Mouse (Mus musculus) layer of hippocampus, postnatal 25 days (tissue): Measurements from ENCODE around the gene BC030870. TPM values are rescaled to one million over a fixed set of nuclear protein-coding genes. Genes with fewer than 3 reads are reported as not detected.

ENCODE experiments used
- DNase-seq, 2 experiments: peaks; one replicate each; pipeline ENCODE4 v3.0.0; 2022; ENCODE audit warnings: mixed read lengths in 2 of 2, low spot score in 1 of 2; ENCODE audit errors: extremely low spot score in 1 of 2
- microRNA-seq, 2 experiments: library from miRNA; unstranded; fragments of <30 nt; microRNA quantifications; one replicate each; pipeline ENCODE4 v1.2.0; 2021
- total RNA-seq, 2 experiments: library from RNA; stranded (reverse); gene quantifications; 2 replicates each; pipeline ENCODE4 v1.2.3; 2021

BC030870 gene
- total RNA-seq, 2 experiments from 2014 or later = not detected

DNA sequence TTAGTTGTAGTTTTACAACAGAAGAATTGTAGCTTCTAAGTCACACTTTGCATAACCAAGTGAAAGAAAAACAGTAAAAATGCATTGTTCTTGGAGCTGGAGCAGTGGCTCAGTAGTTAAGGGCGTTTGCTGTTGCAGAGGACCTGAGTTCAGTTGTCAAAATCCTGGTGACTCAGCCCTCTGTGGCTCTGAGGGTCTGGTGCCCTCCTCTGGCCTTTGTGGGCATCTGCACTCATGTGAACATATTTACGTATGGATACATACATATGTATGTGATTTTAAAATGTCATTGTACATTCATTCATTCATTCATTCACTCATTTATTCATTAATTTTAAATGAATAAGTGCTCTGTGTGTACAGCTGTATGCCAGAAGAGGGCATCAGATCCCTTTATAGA lies 43.7 kb downstream of the BC030870 start:
- DNase-seq = no peak

DNA sequence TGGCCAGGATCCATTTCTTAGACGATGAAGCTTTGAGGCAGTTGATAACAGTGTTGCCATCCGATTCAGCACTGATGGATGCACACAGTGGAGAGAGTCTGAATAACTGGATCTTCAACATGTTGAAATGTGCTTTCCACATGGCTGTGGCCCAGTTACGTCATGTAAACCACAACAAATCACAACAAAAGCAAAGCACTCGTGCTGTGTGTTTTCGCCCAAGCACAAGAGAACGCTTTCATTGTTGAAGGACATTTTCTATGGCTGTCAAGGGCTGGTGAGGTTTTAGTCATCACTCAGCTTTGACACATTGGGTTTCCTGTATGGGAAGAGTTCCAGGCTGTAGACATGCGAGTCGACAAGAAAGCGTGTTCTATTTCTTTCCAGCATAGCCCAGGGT lies 48.6 kb downstream of the BC030870 start:
- no peak for DNase-seq

DNA sequence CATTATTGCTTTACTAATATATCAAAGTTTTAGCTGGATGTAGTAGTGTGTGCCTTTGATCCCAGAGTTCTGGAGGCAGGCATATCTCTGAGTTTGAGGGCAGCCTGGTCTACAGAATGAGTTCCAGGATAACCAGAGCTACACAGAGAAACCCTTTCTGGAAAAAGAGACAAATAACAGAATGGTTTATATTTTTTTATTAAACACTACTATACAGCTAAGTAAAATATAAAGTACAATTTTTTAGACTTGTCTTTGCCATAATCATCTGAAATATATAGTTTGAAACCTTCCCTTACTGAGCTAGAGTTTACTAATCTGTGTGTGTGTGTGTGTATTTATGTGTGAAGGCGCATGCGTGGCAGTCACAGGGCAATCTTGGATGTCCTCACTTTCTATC lies 54.6 kb downstream of the BC030870 start, which contains the start of gene Gm10663:
Gene Gm10663, plus strand, starts transcription at position 301 of the 400 bp plus-strand sequence.
- no peak for DNase-seq

DNA sequence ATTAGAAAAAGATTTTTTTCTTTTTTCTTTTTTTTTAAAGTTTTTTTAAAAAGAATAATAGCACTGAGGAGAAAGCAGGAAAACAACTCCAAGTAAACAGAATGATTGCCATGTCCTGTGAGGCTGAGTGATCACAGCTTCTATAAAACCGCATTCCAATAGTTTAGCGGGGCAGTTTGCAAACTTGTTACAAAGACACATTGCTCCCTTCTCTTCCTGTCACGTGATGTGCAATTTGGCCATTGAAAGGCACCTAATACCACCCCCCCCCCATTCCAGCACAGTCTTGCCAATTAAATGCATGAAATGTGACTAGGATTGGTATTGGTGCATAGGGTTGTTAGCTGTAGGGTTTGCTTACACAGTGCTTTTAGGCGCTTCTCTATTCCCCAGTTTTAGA lies 58.4 kb downstream of the BC030870 start:
- no peak for DNase-seq

DNA sequence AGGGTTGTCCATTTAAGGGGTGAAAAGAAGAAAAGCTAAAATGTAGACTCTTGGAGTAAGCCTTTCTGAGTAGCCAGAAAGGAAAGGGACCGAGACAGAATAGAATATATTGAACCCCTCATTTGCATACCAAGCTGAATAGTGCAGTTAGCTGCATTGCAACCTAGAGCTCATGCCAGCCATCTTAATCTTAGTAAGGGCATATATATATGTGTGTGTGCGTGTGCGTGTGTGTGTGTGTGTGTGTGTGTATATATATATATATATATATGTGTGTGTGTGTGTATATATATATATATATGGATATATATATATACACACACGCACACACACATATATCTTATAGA lies 60.9 kb downstream of the BC030870 start:
- no peak for DNase-seq

DNA sequence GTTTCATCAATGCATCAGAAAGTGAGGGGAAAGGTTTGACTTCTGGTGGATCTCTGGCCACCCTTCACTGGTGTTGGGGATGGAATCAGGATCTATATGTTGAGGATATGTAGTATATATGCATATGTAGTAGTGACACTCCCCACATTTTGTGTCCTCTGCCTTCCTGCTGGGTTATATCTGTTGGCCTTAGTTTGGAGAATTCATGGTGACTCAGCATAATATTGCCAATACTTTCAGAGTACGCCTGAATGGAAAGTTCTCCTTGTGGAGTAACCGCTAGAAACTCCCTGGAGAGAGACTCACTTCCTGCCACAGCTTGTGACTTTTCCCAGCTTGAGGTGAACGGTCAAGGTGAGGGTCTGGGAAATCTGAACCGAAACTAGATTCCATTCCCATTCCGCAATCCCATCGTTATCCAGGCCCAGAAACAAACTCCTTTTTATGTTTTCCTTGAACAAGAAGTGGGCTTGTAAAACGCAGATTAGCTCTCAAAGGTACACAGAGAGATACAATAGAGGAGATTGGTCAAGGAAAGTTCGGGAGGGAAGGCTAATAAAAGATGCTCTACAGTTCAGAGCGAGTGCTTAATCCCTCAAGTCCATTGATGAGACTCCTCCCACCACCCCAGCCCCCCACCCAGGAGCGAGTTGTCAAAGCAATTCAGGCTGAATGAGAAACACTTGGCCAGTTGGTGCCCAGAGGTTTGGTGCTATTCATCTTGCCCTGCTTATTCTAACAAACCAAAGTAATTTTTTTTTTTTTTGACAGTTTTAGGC lies 61.5 kb downstream of the BC030870 start:
- no peak for DNase-seq

DNA sequence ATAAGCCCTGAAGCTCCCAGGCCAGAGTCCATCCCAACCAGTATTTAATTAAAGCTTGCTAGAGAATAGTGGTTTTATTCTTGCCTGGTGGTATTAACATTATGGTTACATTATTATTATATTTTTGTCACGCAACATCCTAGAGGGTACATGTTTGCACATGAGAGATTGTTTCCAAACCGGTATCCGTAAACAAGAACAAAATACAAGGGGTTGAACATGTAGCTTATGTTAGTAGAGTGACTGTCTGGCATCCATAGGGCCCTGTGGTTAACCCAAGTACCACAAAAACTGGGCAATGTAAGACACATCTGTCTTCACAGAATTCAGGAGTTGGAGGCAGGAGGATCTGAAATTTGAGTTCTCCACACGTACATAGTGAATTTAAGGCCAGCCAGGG lies 62.3 kb downstream of the BC030870 start:
- no peak for DNase-seq

DNA sequence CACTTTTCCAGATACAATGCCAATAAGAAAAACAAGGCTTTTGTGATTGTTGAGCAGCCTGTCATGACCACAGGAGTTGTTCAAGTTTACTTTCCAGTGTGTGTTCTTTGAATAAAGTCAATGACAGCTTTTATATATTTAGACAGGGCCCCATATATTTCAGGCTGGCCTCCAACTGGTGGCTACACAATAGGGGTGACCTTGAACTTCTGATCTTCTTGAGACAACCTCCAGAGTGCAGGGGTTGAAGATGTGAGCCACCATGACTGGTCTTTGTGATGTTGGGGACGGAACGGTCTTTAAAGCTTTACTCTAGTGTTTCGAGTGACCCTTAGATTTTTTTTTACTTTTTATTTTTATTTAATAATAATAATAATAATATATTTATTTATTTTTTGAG lies 63.7 kb downstream of the BC030870 start:
- DNase-seq = no peak

DNA sequence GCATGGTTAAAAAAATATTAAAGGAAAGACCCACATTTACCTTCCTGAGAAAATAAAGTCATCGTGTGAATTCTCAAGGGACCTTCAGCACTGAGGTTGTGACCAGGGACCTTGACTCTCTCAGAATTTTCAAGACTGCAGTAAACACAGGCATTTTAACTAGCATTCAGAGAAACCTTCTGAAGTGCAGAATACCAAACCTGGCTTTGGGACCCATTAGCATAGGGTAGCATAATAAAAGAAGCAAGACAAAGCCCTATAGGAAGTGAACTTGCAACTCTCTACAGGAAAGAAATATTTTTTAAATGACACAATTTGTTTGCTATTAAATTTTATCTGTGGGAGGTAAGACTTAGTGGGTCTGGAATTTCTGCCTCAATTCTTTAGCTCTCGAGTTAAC lies 65.3 kb downstream of the BC030870 start:
- no peak for DNase-seq

DNA sequence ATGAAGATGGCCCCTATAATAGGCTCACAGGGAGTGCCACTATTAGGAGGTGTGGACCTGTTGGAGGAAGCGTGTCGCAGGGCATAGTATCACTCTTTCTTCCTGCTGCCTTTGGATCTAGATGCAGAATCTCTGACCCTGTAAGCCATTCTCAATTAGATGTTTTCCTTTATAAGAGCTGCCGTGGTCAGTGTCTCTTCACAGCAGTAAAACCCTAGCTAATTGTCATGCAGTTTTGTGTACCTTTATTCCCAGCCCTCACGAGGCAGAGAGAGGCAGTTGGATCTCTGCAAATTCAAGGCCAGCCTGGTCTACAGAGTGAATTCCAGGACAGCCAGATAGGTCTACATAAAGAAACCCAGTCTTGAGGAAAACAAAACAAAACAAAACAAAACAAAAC lies 67.2 kb downstream of the BC030870 start:
- no peak for DNase-seq

DNA sequence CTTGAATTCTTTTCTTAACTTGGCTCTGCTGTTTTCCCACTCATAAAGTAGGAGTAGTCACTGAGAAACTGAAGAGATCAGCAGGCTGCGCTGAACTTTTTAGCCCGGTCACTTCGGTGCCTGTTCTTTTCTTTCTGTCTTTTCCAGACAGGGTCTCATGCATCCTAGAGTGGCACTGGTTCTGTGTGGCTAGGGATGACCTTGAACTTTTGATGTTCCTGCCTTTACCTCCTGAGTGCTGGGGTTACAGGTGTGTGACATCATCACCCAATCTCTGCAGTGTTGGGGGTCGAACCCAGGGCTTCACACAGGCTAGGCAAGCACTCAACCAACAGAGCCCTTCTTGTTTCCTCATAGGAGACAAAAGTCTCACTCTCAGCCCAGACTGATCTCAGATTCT lies 72.6 kb downstream of the BC030870 start:
- DNase-seq = no peak

DNA sequence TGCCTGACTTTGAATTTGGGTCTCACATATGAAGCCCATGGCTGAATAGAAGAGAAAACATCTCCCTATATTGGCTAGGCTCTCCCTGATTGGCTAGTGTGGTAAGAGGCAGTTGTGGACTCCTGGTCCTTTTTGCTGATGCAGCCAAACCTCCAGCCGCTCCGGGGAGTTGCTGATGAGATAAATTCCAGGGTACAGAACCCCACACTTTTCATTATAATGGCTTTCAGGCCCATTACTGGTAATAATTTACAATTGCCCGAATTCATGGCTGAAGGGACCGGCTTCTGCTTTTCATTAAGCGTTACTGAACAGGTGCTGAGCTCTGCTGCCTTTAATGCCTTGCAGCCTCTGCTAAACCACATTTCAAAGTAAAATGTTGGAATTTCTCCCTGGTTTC lies 75.4 kb downstream of the BC030870 start:
- no peak for DNase-seq

DNA sequence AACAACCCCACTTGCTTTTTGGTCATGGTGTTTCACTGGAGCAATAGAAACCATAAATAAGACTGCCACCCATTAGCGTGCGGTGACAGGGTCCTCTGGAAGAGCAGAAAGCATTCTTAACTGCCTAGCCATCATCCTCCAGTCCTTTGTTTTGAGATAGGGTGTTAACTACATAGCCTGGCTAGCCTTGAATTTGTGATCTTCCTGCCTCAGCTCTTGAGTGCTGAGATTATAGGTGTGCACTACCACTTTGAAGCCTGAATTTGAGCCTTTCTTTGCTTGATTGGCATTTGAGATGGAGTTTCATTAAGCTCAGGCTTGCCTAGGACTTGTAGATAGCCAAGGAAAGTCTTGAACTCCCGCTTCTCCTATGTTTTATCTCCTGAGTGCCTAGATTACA lies 75.8 kb downstream of the BC030870 start:
- no peak for DNase-seq

DNA sequence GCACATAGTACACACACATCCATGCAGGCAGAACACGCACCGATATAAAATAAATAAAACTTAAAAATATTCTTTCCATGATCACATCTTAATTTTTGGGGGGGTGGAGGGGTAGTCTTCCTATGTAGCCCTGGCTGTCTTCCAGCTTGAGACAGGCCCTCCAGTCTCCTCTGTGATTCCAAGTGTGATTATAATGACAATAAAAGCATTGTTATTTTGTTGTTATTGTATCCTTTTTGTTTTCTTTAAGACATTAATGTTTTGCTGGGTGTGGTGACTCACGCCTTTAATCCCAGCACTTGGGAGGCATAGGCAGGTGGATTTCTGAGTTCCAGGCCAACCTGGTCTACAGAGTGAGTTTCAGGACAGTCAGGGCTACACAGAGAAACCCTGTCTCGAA lies 81.6 kb downstream of the BC030870 start:
- DNase-seq = no peak

DNA sequence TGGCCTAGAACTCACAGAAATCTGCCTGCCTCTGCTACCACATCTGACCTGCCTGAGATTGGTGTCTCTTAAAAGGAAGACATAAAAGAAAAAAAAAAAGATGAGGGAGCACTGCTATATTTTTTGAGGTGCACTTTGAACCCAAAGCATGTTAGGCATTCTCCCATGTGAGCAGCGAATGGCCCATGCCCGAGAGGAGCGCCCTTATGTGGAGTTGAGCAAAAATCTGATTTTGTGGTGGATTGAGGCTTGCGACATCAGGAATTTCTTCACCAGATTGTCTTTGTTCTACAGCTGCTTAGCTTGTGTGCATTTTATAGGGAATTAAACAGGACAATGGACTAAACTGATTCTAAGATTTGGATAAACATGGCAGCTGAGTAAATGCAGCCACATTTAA lies 82.2 kb downstream of the BC030870 start:
- DNase-seq = no peak

DNA sequence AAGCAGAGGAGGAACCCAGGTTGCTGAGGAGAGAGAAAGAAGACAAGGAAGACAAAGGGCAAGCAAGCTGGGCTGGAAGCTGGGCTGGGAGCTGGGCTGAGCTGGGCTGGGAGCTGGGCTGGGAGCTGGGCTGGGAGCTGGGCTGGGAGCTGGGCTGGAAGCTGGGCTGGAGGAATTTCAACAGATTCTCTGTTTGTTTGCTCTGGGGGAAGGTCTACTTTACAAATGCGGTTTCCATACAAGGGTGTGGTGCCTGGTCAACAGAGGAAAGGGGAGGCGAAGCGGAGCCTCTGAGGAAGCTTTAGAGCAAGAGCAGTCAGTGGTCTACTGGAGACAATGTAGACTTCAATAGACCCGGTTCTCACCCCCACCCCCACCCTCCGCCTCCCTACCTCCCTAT lies 82.8 kb downstream of the BC030870 start:
- no peak for DNase-seq

DNA sequence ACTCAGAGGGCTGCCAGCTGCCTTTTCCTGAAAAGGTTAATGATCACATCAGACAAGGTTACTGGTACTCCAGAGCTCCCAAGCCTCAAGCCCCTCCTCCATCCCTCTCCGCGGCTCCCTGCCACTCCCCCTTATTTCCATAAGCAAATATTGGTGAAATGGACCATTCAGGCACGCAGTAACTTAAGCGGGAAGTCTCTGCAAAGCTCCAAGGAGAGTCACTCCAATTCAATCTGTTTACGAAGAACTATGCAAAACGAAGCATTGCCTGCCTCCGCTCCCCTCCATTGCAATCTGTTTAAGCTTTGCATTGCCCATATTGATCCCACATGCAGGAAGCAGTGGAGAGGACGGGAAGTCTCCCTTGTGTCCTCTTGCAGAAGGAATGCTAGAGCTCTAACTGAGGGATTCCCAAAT lies 92.2 kb downstream of the BC030870 start, which contains the start of gene Apela:
Gene Apela, minus strand, starts transcription at position 220 of the 417 bp plus-strand sequence.
- no peak for DNase-seq

Small RNAs within 50 kb of the gene (microRNA-seq; reads per million reads assigned to microRNA genes)
- 0 reads per million in 2 experiments for gene Gm24333

Other genes with a start within 250 kb of the BC030870 start
- 10 to 100 TPM; 21.6 to 22.5 TPM for gene Tmem192, start 182.4 kb downstream of the BC030870 start, total RNA-seq
- not detected for gene Trim75, start 141.7 kb downstream of the BC030870 start, total RNA-seq
- gene Trim61, start 111.0 kb downstream of the BC030870 start, total RNA-seq = not detected
- gene Trim60, start 111.0 kb downstream of the BC030870 start, total RNA-seq = not detected
- gene Apela, start 92.2 kb downstream of the BC030870 start, total RNA-seq = under 1 TPM in 1 of 2 experiments, not detected in 1; 0.66 TPM
- gene Gm10663, start 54.5 kb downstream of the BC030870 start, total RNA-seq = not detected